Mouse (Mus musculus) olfactory bulb, adult 2 months (tissue): ENCODE data around the gene Med27.

Source experiments
- CTCF ChIP-seq: fragments of 200-500 bp; IDR thresholded peaks from 2 replicates; pipeline ENCODE4 v1.5.1; 2012; ENCODE audit warnings: low read depth, mild to moderate bottlenecking, low read length, moderate library complexity; ENCODE audit not compliant: insufficient read depth
- POLR2A ChIP-seq: fragments of 200-500 bp; IDR thresholded peaks from 2 replicates; pipeline ENCODE4 v1.6.1; 2012; ENCODE audit warnings: mild to moderate bottlenecking, low read depth, low read length, moderate library complexity; ENCODE audit not compliant: insufficient read depth

DNA sequence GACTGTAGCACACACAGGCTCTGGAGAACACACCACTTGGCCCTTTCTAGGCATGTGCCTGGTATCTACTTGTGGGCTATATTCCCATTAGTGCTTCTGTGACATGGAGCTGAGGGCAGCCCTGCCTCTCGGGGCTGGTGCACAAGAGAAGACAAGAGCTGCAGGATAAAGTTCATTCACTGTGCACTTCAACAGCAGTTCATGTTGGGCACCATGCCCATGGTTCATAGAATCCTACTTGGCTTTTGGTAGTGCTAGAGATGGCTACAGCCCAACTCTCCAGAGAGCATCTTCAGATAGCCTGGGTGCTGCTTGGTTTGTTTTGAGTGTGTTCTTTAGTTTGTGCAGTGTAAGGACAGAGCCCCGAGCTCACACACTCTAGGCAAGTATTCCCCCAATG, 138.9 kb downstream of the Med27 start:
- TF ChIP-seq CTCF (no peak), POLR2A (no peak)
